ENCODE assay signal across 8 mouse cellular contexts in genomic region chr1:39504261-39504660, GRCm38 (mm10). TPM values are rescaled to one million over a fixed set of nuclear protein-coding genes. Genes with fewer than 3 reads are reported as not detected.
A peak's percentile ranks its signal among the peaks of the same experiment; 100 is the strongest.
DNase-seq lines count a peak whose midpoint lies in the region; ATAC-seq and TF ChIP-seq lines count a peak whose summit lies in the region.
"Had no signal": no experiment of that assay in that cellular context is flagged by ENCODE, and none has a peak within 500 bp of the region (broad histone marks: within the 10 kb centered on the region; RNA-seq: fewer than 3 reads in every experiment).

No protein-coding gene starts in this region.

- H3K9me3 ChIP-seq in kidney, postnatal 0 days (replicated peaks; ENCODE audit: low read length) = no peaks in the 10 kb centered on the region
- H3K9me3 ChIP-seq: neural tube, embryonic 13.5 days had no signal

- H3K4me2 ChIP-seq in kidney, postnatal 0 days (ENCODE audit: low read length) = no peak overlapping the region
- H3K4me2 ChIP-seq: neural tube, embryonic 13.5 days had no signal

- H3K4me1 ChIP-seq in kidney, postnatal 0 days (replicated peaks; ENCODE audit: insufficient read depth, low read length) = no peaks in the 10 kb centered on the region
- H3K4me1 ChIP-seq: neural tube, embryonic 13.5 days had no signal

- H3K4me3 ChIP-seq in kidney, postnatal 0 days (replicated peaks; ENCODE audit: low read depth, low read length) = no peak overlapping the region
- H3K4me3 ChIP-seq: neural tube, embryonic 13.5 days had no signal

- no peaks in the 10 kb centered on the region for H3K27me3 ChIP-seq in kidney, postnatal 0 days (ENCODE audit: insufficient read depth, low read length)
- H3K27me3 ChIP-seq: neural tube, embryonic 13.5 days had no signal

- H3K9ac ChIP-seq in kidney, postnatal 0 days (ENCODE audit: low read depth, low read length) = no peak overlapping the region
- H3K9ac ChIP-seq: neural tube, embryonic 13.5 days had no signal

- no peak for ATAC-seq in kidney, postnatal 0 days (replicated peaks; ENCODE audit: low FRiP score, low read depth)

- H3K27ac ChIP-seq in kidney, postnatal 0 days = no peak overlapping the region
- H3K27ac ChIP-seq: neural tube, embryonic 13.5 days had no signal

- DNase-seq in kidney, postnatal 0 days (ENCODE audit: low spot score) = peak; percentile 54
- no peak for DNase-seq in kidney, adult 11 months
- DNase-seq in CD4-positive helper T cell, adult 2 months (ENCODE audit: low read depth, low spot score) = peak; percentile 29
- DNase-seq in ES-CJ7 (ENCODE audit: low read depth, low spot score) = peak; percentile 67
- DNase-seq in layer of hippocampus, adult 9-11 months = peak; percentile 48
- peak; percentile 39 for DNase-seq in thymus, postnatal 4 days
- DNase-seq in gastrocnemius, postnatal 14 days = no peak

- peak; percentile 62 for TF ChIP-seq CTCF in kidney, postnatal 0 days (IDR thresholded peaks at IDR 0.05; ENCODE audit: low read depth)

- intact Hi-C loops in gastrocnemius, postnatal 14 days (cut with DNase I; ENCODE audit: low total_unique reads) = no loop called here

- 6% methylated on average over 1 of the region's 1 CpGs for WGBS in kidney, postnatal 0 days

- H3K36me3 ChIP-seq in kidney, postnatal 0 days (ENCODE audit: insufficient read depth, low read length) = no peaks in the 10 kb centered on the region
- H3K36me3 ChIP-seq: neural tube, embryonic 13.5 days had no signal

RNA-seq across cellular contexts. Expression of gene Tbc1d8, which starts 25.7 kb away (rescaled TPM):
- 7.3 and 7.6 TPM in 2 replicates for polyA plus RNA-seq in kidney, postnatal 0 days (2015; fragmentation: Nextera tagmentation; extraction: Ambion mirVana)
- 1 to 10 TPM; 6.7 to 7.0 TPM for total RNA-seq in gastrocnemius, postnatal 14 days (2021)

RNA-seq across cellular contexts. Expression of gene Cnot11, which starts 30.5 kb away (rescaled TPM):
- 16.8 and 18.6 TPM in 2 replicates for polyA plus RNA-seq in kidney, postnatal 0 days (2015; fragmentation: Nextera tagmentation; extraction: Ambion mirVana)
- 10 to 100 TPM; 15.7 to 16.6 TPM for total RNA-seq in gastrocnemius, postnatal 14 days (2021)

Comparison
In these comparisons a context has a peak if more than half of its experiments do, and no peak if none do; other contexts are left out.
1. DNase-seq: peak in kidney, postnatal 0 days (single experiment), CD4-positive helper T cell, adult 2 months (single experiment), ES-CJ7 (single experiment), layer of hippocampus, adult 9-11 months (single experiment) and thymus, postnatal 4 days (single experiment); none in kidney, adult 11 months (single experiment) and gastrocnemius, postnatal 14 days (single experiment).